Comparison of ENCODE assay signal across 11 mouse cellular contexts in genomic region chr10:44599964-44600334, GRCm38 (mm10).
DNase-seq lines count a peak whose midpoint lies in the region; ATAC-seq and TF ChIP-seq lines count a peak whose summit lies in the region.
"Had no signal": no experiment of that assay in that cellular context is flagged by ENCODE, and none has a peak within 500 bp of the region (broad histone marks: within the 10 kb centered on the region; RNA-seq: fewer than 3 reads in every experiment).

No protein-coding gene starts in this region.

- TF ChIP-seq POLR2A in liver, adult 2 months (IDR thresholded peaks at IDR 0.05; ENCODE audit: extremely low read depth, insufficient read depth, low read length), result no peak
- TF ChIP-seq POLR2A in kidney, adult 2 months (IDR thresholded peaks at IDR 0.05; ENCODE audit: low read depth, low read length), result no peak

- H3K4me2 ChIP-seq in forebrain, postnatal 0 days (ENCODE audit: low read depth), result no peak overlapping the region
- H3K4me2 ChIP-seq: liver, embryonic 13.5 days had no signal

- WGBS in liver, adult 2 months, result 65% methylated on average over 4 of the region's 4 CpGs
- 17% methylated on average over 4 of the region's 4 CpGs for whole genome bisulfite sequencing in forebrain, postnatal 0 days
- WGBS in kidney, adult 2 months, result 32% methylated on average over 4 of the region's 4 CpGs

- no peaks in the 10 kb centered on the region for H3K9me3 ChIP-seq in forebrain, postnatal 0 days (ENCODE audit: low read length)
- H3K9me3 ChIP-seq: liver, embryonic 13.5 days had no signal

- H3K27ac ChIP-seq in liver, adult 2 months (replicated peaks; ENCODE audit: insufficient read depth, low read depth, low read length), result peak overlapping the region; percentile 48
- peak overlapping the region; percentile 73 for H3K27ac ChIP-seq in brown adipose tissue, adult 24 weeks (replicated peaks; ENCODE audit: low read depth, low read length)
- H3K27ac ChIP-seq in forebrain, postnatal 0 days (ENCODE audit: low read depth, low read length), result no peak overlapping the region
- no peak overlapping the region for H3K27ac ChIP-seq in kidney, adult 2 months (ENCODE audit: insufficient read depth, low read depth, low read length)
- H3K27ac ChIP-seq: liver, embryonic 13.5 days had no signal

- TF ChIP-seq CTCF in liver, adult 2 months (IDR thresholded peaks at IDR 0.05; ENCODE audit: low read depth, low read length), result no peak
- no peak for TF ChIP-seq CTCF in forebrain, postnatal 0 days (IDR thresholded peaks at IDR 0.05; ENCODE audit: low read depth)
- TF ChIP-seq CTCF in kidney, adult 2 months (conservative IDR thresholded peaks at IDR 0.05; ENCODE audit: insufficient read depth, insufficient read length, low read depth, low read length), result no peak

- no peak overlapping the region for H3K9ac ChIP-seq in liver, adult 2 months (ENCODE audit: low read depth, low read length)
- H3K9ac ChIP-seq in forebrain, postnatal 0 days, result no peak overlapping the region
- H3K9ac ChIP-seq: liver, embryonic 13.5 days had no signal

- H3K27me3 ChIP-seq in liver, adult 2 months (ENCODE audit: control insufficient read depth, insufficient read depth, low read length), result no peaks in the 10 kb centered on the region
- no peaks in the 10 kb centered on the region for H3K27me3 ChIP-seq in forebrain, postnatal 0 days (ENCODE audit: insufficient read depth, low read length)
- H3K27me3 ChIP-seq in kidney, adult 2 months (replicated peaks; ENCODE audit: control insufficient read depth, insufficient read depth, low read length), result no peaks in the 10 kb centered on the region
- H3K27me3 ChIP-seq: liver, embryonic 13.5 days had no signal

- H3K4me1 ChIP-seq in liver, adult 2 months (ENCODE audit: control insufficient read depth, insufficient read depth, low read length), result peaks cover 4% of the 10 kb centered on the region
- no peaks in the 10 kb centered on the region for H3K4me1 ChIP-seq in brown adipose tissue, adult 24 weeks (ENCODE audit: control insufficient read depth, insufficient read depth, insufficient read length, low read length)
- H3K4me1 ChIP-seq in forebrain, postnatal 0 days (ENCODE audit: insufficient read depth), result no peaks in the 10 kb centered on the region
- no peaks in the 10 kb centered on the region; the same call in 1 of the 2 replicates for H3K4me1 ChIP-seq in kidney, adult 2 months (ENCODE audit: control insufficient read depth, insufficient read depth, low read length)
- H3K4me1 ChIP-seq: liver, embryonic 13.5 days had no signal

- H3K36me3 ChIP-seq in liver, adult 2 months (ENCODE audit: control insufficient read depth, insufficient read depth, low read length), result no peaks in the 10 kb centered on the region
- H3K36me3 ChIP-seq in forebrain, postnatal 0 days (ENCODE audit: insufficient read depth), result no peaks in the 10 kb centered on the region
- H3K36me3 ChIP-seq in kidney, adult 2 months (ENCODE audit: control insufficient read depth, insufficient read depth, low read length), result no peaks in the 10 kb centered on the region
- H3K36me3 ChIP-seq: liver, embryonic 13.5 days had no signal

- H3K79me2 ChIP-seq in liver, adult 2 months (ENCODE audit: control insufficient read depth, insufficient read depth, low read length), result no peaks in the 10 kb centered on the region

- peak; percentile 71 for ATAC-seq in forebrain, postnatal 0 days
- ATAC-seq: intestine, postnatal 0 days had no signal

- H3K4me3 ChIP-seq in liver, adult 2 months (ENCODE audit: insufficient read depth, low read depth, low read length), result 0 out of 2 replicates have a peak overlapping the region, but pooled peaks have one; percentile 20
- peak overlapping the region; percentile 33; the same call in 1 of the 2 replicates for H3K4me3 ChIP-seq in brown adipose tissue, adult 24 weeks (ENCODE audit: insufficient read depth, low read depth, low read length)
- no peak overlapping the region for H3K4me3 ChIP-seq in forebrain, postnatal 0 days (ENCODE audit: low read depth, low read length)
- H3K4me3 ChIP-seq in kidney, adult 2 months (ENCODE audit: insufficient read depth, low read depth, low read length), result no peak overlapping the region
- H3K4me3 ChIP-seq: liver, embryonic 13.5 days had no signal

- DNase-seq in liver, adult 2 months (ENCODE audit: extremely low read depth, low read depth, low spot score), result no peak
- DNase-seq in liver, result no peak
- DNase-seq in forebrain, postnatal 0 days, result peak; percentile 69
- DNase-seq in mesoderm, embryonic 11.5 days (ENCODE audit: low read depth, low spot score), result peak; percentile 20
- no peak for DNase-seq in kidney, adult 2 months
- no peak for DNase-seq in gastrocnemius, postnatal 10 days
- DNase-seq in adrenal gland, adult 18-20 months (ENCODE audit: low spot score in 2 of 2), result no peak
- DNase-seq: gastrocnemius, postnatal 25 days; liver, embryonic 13.5 days had no signal

Comparison
In these comparisons a context has a peak if more than half of its experiments do, and no peak if none do; other contexts are left out.
1. DNase-seq: peak in forebrain, postnatal 0 days (single experiment) and mesoderm, embryonic 11.5 days (single experiment); none in liver, adult 2 months (single experiment), liver (single experiment), kidney, adult 2 months (single experiment), gastrocnemius, postnatal 10 days (single experiment) and adrenal gland, adult 18-20 months (0 of 2).
2. H3K27ac ChIP-seq: peak in liver, adult 2 months (single experiment) and brown adipose tissue, adult 24 weeks (single experiment); none in forebrain, postnatal 0 days (single experiment) and kidney, adult 2 months (single experiment).
3. H3K4me3 ChIP-seq: peak in liver, adult 2 months (single experiment) and brown adipose tissue, adult 24 weeks (single experiment); none in forebrain, postnatal 0 days (single experiment) and kidney, adult 2 months (single experiment).